Mouse (Mus musculus): Measurements from ENCODE around the gene Kank2. TPM values are rescaled to one million over a fixed set of nuclear protein-coding genes. Genes with fewer than 3 reads are reported as not detected.
"Not testable (repeated sequence)": the region's sequence is repeated elsewhere in the genome, so short reads cannot be mapped to it uniquely, and the experiment has no call there.

Gene Kank2
- total RNA-seq, 2 experiments from 2014 or later: 7.5 to 7.8 TPM

DNA sequence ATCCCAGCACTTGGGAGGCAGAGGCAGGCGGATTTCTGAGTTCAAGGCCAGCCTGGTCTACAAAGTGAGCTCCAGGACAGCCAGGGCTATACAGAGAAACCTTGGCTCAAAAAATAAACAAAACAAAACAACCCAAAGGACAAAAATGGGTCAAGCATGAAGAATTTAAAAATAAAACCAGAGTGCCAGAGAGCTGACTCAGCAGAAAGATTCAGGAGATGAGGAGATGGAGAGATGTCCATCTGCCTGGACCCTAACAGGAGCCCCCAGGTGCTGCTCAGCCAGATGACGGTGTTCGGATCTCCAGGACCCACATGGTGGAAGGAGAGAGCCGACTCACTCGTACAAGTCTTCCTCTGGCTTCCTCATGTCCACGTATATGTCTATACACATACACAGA, 20.0 kb upstream of the Kank2 start:
- no peak for DNase-seq (ENCODE audit: low spot score in 2 of 2)

- DNase-seq (ENCODE audit: low spot score in 2 of 2): no peak
Measured at GRCm38 (mm10) chr9:21818125-21818524, 19.6 kb upstream of the Kank2 start.

DNA sequence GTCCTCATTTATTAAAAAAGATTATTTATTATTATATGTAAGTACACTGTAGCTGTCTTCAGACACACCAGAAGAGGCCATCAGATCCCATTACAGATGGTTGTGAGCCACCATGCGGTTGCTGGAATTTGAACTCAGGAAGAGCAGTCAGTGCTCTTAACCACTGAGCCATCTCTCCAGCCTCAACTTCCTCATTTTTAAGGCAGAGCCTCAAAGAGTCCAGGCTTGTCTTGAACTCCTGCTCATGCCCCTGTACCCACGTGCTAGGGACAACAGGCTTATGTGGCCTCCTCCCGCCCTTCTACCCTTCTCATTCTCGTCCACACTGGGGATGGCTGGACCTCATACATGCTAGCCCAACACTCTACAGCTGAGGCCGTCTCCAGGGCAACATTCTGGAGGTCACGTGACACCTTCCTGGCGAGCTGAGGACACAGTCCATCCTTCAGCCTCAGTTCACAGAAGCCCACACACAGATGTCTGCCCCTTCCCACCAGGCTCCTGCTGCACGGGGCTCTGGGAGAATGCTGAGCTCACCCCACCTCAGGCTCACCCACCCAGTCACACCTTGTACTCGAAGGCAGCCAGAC, 18.3 kb upstream of the Kank2 start:
- DNase-seq (ENCODE audit: low spot score in 2 of 2): no peak

- DNase-seq (ENCODE audit: low spot score in 2 of 2): no peak
Measured at GRCm38 (mm10) chr9:21811170-21811569, 12.6 kb upstream of the Kank2 start.

DNA sequence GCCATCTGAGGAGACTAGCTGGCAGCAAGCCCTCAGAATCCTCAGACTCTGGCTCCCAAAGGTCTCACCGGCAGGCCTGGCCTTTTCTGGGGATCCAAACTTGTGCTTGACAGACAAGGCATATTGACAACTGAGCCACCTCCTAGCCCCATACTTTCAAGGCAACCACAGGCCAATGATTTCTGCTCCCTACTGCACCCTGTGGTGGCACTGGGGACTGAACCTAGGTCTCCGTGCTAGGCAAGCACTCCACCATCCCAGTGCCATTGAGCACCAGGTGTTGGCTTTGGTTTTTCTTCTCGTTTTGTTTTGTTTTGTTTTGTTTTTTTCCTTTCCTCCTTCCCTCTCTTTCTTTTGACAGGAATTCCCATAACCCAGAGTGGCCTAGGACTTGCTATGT, 10.0 kb upstream of the Kank2 start:
- no peak for DNase-seq (ENCODE audit: low spot score in 2 of 2)

- DNase-seq (ENCODE audit: low spot score in 2 of 2): no peak
Measured at GRCm38 (mm10) chr9:21806976-21807375, 8.4 kb upstream of the Kank2 start.

DNA sequence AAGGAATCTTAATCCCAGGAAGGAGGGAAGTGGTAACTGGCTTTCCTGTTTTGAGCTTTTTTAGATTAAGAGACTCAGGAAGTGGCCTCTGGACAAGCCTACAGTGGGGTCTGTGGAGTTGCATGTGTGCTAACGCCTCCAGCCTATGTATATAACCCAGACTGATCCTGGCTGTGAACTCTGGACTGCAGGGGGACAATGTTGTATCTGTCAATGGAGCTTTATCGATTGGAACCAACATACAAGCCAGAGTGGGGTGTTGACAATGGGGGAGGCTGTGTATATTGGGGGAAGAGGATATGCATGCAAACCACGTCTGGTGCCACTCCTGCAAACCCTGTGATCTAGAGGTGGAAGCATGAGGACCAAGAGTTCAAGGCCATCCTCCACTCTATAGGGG, 7.8 kb upstream of the Kank2 start:
- no peak for DNase-seq (ENCODE audit: low spot score in 2 of 2)

GRCm38 (mm10) chr9:21803986-21804644, 5.6 kb upstream of the Kank2 start:
- DNase-seq (ENCODE audit: low spot score in 2 of 2): peak; percentile 83 to 85

GRCm38 (mm10) chr9:21801591-21801990, 3.0 kb upstream of the Kank2 start:
- no peak for DNase-seq (ENCODE audit: low spot score in 2 of 2)

GRCm38 (mm10) chr9:21801121-21801520, 2.6 kb upstream of the Kank2 start:
- no peak for DNase-seq (ENCODE audit: low spot score in 2 of 2)

- no peak for DNase-seq (ENCODE audit: low spot score in 2 of 2)
Measured at GRCm38 (mm10) chr9:21799010-21799350, 436 bp upstream of the Kank2 start.

DNA sequence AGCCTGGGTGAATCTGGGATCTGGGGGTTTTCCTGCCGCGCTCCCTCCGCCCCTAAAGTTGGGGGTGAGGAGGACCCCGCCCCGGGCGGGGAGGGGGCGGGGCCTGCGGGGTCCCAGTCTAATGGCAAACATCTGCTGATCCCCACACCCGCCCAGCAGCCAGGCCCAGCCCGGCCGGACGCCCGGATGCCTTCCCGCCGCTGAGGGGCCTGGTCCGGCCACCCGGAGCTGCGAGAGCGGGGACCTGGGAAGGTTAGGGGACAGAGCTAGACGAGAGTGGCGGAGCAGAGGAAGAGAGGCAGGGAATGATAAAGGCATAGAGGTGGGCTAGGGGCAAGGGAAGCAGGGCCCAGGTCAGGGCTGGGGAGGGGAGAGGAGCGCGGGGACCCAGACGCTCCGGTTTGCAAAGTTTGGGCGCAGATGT, 611 bp downstream of the Kank2 start:
- DNase-seq (ENCODE audit: low spot score in 2 of 2): peak in 1 of 2 experiments; percentile 53

- no peak for DNase-seq (ENCODE audit: low spot score in 2 of 2)
Measured at GRCm38 (mm10) chr9:21796919-21797318, 1.6 kb downstream of the Kank2 start.

GRCm38 (mm10) chr9:21796259-21796658, 2.3 kb downstream of the Kank2 start:
- DNase-seq (ENCODE audit: low spot score in 2 of 2): no peak

DNA sequence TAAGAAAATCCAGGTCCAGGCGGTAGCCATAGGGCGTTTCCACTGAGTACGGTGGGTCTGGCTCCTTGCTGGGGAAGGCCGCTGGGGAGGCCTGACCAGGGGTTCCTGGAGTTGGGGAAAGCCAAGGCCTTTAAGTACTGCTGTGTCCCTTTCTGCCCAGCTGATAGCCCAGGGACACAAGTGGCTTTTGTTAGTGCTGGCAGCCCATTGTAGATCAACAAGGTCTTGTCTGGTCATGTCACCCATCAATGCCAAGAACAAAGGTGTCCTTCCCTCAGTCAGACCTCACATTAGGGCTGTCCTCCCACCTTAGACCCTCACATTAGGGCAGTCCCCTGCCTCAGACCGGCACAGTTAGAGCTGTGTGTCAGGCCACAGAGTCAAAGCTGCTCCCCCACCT, 3.0 kb downstream of the Kank2 start:
- no peak for DNase-seq (ENCODE audit: low spot score in 2 of 2)

DNA sequence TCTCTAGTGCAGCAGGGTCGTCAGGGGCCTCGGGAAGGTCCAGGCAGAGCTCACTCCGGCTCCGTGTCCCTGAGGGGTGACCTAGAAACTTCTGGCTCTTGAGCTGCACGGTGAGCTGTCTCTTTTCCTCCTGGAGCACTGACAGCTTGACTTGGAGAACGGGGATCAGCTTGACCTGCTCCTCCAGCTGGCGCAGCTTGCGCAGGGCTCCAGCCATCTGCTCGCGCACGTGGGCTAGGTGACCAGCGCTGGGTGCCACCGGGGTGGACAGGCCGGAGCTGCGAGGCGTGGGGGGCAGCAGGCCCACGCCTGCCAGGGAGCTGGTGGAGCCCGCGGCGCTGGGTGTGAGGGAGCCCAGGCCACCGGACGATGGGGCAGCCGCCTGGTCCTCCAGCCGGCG, 3.6 kb downstream of the Kank2 start:
- no peak for DNase-seq (ENCODE audit: low spot score in 2 of 2)

DNA sequence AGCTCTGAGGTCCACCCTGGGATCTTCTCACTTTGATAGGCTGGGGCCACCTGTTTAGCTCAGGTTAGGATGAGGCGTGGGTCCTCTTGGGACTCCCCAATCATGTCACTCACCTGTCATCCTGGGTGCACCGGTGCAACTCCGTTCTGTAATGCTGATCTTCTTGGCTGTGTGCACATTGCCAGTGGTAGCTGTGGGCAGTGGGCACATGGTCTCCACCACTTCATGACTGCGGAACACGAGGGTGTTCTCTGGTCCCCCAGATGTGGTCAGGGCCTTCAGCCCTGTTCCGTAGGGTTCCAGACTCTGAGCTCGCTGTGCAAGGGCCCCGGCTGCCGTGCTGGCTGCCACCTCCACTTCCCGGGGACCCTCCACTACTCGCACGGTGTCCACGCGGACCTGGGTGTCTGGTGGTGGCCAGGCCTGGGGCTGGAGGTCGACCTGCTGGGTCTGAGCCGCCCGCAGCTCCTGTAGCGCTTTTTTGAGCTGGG, 4.2 kb downstream of the Kank2 start:
- no peak for DNase-seq (ENCODE audit: low spot score in 2 of 2)

DNA sequence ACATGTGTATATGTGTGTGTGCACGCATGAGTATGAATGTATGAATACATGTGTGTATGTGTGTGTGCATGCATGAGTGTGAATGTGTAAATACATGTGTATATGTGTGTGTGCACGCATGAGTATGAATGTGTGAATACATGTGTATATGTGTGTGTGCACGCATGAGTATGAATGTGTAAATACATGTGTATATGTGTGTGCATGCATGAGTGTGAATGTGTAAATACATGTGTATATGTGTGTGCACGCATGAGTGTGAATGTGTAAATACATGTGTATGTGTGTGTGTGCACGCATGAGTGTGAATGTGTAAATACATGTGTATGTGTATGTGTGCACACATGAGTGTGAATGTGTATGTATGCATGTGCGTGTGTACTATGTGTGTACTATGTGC, 5.0 kb downstream of the Kank2 start:
- DNase-seq (ENCODE audit: low spot score in 2 of 2): not testable (repeated sequence)

DNA sequence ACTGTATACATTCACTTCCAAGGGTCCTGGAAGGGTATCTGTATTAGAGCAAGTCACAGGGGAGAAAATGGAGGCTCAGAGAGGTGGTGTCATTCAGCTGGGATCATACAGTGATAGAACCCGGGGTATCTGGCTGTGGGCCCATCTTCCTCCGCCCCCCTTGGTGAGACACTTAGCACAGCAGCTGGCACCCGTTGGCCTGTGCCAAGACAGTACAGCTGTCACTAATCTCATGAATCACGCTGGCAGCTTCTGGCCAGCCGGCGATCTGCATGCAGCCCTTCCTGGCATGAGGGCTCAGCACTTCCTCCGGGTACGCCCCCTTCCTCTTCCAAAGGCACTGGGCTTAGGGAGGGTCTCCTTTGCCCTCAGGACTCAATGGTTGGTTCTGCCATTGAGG, 5.9 kb downstream of the Kank2 start:
- peak; percentile 72 to 75 for DNase-seq (ENCODE audit: low spot score in 2 of 2)

- DNase-seq (ENCODE audit: low spot score in 2 of 2): no peak
Measured at GRCm38 (mm10) chr9:21791861-21792260, 6.7 kb downstream of the Kank2 start.

GRCm38 (mm10) chr9:21788234-21788633, 10.3 kb downstream of the Kank2 start:
- no peak for DNase-seq (ENCODE audit: low spot score in 2 of 2)

DNA sequence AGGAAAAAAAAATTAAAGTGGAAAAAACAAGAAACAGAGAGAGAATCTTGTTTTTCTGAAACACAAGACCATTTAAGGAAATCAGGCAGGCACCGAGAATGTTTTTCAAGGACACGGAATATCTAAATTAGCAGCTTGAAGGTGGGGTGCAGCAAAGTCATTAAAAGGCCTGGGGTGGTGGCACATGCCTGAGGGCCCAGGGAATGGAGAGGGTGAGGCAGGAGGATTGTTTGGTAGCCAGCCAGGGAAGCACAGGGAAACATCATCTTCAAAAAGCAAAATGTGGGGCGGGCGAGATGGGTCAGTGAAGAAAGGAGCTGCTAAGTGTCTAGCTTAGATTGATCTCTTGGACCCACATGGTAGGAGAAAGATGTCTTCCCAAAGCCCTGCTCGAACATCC, 10.9 kb downstream of the Kank2 start:
- DNase-seq (ENCODE audit: low spot score in 2 of 2): no peak

- peak; percentile 68 to 73 for DNase-seq (ENCODE audit: low spot score in 2 of 2)
Measured at GRCm38 (mm10) chr9:21786906-21787305, 11.6 kb downstream of the Kank2 start.
